Mouse (Mus musculus): ENCODE measurements around the gene Cdv3.
A peak's percentile ranks its signal among the peaks of the same experiment; 100 is the strongest.

Gene Cdv3

GRCm38 (mm10) chr9:103365290-103366247, at the start of gene Cdv3:
Gene Cdv3 (minus strand): TSS chr9:103365840.
- DNase-seq (ENCODE audit: low read depth): peak; percentile 100

DNA sequence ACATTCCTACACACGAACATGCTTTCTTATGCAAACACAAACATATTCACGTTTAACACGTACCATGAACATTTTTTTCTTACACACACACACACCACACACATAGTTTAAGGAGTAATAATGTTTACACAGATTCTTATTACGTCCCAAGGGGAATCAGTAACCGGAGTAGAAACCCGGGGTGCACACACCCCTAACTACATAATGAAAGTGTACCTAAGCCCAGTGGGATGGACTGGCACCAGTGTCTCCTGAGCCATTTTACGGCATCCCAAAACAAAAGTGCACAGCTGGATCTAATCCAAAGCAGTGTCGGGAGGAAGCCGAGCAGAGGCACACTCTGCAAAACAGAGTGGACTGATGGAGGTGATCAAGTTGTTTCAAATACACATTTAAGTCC, 47.8 kb upstream of the Cdv3 start:
- DNase-seq (ENCODE audit: low read depth): no peak

- DNase-seq (ENCODE audit: low read depth): no peak
These were observed 43.5 kb upstream of the Cdv3 start for GRCm38 (mm10) chr9:103409119-103409518.

DNA sequence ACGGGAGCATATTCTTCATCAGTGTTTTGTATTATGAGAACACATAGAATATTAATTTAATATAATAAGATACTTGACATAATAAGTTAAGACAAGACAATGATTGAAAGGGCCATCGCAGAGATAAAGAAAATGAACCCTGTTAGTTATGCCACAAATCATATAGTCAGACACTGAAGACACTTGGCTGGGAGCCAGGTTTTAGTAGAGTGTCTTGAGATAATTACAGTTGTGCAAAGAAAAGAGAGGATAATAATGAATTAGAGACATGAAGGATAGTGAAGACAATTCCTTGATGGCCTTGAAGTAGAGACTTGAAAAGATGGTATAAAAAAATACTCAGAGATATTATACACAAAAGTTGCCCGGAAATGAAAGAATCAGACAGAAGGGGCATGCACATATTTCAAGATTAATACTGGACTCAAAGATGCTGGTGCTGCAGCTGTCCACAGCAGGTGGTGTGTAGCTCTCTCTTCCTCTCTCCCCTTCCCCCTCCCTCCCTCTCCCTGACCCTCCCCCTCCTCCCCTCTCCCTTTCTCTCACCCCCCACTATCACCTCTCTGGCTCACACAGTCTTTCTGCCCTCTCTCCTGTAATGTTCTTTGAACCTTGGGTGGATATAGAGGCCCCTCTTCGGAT, 42.6 kb upstream of the Cdv3 start:
- no peak for DNase-seq (ENCODE audit: low read depth)

DNA sequence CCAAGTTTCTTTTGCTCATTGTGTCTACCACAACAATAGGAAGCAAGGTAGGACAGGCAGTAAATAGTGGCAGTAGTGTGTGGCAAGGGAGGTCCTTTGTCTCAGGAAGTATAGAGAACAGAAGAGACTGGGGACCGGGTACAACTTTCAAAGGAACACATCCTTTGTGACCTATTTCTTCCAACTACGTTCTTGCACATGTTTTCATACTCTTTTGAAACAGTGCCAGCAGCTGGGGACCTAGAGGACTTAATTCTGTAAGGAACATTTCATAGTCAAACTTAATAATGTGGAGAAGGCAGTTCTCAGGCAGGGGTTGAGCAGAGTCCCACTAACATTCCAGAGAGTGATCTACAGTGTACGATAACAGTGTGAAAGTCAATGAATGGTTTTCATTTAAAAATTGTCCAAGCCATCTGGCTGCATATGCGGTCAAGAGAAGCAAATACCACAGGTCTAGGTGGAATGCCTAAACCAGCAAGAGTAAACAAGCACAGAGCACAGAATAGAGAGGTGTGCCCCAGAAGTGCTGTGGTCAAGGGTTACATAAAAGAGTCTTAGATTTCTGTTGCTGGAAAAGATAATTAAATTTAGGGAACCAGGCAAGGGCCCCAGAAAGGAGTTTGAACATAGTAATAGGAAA, 37.8 kb upstream of the Cdv3 start:
- DNase-seq (ENCODE audit: low read depth): no peak

- DNase-seq (ENCODE audit: low read depth): no peak
These were observed 33.0 kb upstream of the Cdv3 start for GRCm38 (mm10) chr9:103398509-103399157.

- DNase-seq (ENCODE audit: low read depth): no peak
These were observed 27.6 kb upstream of the Cdv3 start for GRCm38 (mm10) chr9:103393256-103393655.

DNA sequence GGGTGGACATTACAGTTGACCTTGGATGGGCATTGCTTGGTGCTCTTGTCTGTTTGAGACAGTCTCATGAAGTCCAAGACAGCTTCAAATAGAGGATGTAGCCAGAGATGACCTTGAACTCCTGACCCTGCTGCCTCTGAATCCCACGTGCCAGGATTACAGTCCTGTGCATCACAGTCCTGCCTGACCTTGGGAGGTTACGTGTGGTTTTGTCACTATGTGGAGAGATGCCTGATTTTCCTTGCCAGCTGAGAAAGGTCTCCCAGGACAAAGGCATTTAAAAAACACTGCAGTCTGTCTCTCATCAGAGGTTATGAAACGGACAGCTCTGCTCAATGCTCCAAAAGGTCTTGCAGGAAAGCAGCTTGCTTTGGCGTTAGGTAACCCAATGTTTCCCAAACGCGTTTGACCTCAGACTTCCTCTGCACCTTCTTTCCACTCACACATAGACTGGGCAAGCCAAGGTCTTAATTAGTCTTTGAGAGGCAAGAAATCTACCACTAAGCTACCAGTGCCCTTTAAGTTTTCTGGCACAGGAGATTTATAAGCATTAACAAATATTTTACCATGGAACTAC, 26.2 kb upstream of the Cdv3 start:
- peak; percentile 27 for DNase-seq (ENCODE audit: low read depth)

DNA sequence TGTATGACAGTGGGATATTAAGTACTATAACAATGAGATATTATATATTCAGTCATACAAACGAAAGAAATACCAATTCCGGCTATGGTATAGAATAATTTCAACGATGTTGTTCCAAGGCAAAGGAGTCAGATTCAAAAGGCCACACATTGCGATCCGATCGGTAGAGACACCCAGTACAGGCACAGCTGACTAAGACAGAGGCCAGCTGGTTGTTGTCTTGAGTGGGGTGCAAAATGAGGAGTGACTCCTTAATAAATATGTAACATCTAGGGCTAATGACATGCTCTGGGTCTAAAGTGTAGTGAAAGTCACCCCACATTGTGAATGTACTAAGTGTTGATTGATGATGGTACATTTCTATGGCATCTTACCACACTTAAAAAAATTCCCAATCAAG, 23.6 kb upstream of the Cdv3 start:
- DNase-seq (ENCODE audit: low read depth): no peak

DNA sequence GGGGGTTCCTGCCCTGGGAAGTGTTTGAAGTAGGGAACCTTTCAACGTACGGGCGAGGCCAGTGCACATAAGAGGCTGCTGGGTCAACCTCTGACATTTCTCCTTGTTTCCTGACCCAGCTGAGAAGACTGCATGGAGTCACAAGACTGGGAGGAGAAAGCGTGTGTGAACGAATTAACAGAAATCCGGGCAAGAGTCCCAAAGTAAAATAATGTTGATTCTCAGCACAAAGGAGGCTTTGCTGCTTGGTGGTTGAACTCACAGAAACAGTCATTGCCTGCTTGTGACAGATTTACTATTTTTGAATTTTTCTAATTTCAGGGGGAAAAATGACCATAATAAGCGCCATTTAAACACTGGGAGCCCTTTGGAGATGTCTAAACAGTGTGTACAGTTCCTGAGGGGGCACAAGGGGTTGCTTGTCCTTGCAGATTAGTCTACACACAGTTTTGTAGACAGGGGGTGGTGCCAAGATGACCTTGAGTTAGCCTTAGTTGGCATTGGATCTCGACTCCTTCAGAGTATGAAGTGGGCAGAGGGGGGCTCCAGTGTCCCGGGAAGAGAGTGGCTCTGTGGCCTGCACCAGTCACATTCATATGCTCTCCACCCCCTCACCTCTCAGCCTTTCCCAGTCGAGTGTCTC, 21.5 kb upstream of the Cdv3 start:
- DNase-seq (ENCODE audit: low read depth): no peak

GRCm38 (mm10) chr9:103386573-103386972, 20.9 kb upstream of the Cdv3 start:
- no peak for DNase-seq (ENCODE audit: low read depth)

DNA sequence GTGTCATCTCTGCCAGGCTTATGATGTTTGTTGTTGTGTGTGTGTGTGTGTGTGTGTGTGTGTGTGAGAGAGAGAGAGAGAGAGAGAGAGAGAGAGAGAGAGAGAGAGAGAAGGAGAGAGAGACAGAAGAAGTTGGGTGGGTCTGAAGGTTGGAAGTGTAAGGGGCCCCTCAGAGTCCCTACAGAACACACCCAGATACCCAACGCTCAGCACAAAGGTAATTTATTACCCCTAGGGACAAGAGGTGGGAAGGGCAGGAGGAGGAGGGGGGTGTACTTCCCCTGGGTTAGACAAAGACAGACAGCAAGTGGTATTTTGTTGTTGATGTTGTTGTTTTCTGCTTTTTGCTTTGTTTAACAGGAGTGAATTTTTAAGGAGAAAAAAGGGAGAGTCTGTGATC, 20.0 kb upstream of the Cdv3 start:
- DNase-seq (ENCODE audit: low read depth): no peak

GRCm38 (mm10) chr9:103384141-103384796, 18.6 kb upstream of the Cdv3 start:
- no peak for DNase-seq (ENCODE audit: low read depth)

DNA sequence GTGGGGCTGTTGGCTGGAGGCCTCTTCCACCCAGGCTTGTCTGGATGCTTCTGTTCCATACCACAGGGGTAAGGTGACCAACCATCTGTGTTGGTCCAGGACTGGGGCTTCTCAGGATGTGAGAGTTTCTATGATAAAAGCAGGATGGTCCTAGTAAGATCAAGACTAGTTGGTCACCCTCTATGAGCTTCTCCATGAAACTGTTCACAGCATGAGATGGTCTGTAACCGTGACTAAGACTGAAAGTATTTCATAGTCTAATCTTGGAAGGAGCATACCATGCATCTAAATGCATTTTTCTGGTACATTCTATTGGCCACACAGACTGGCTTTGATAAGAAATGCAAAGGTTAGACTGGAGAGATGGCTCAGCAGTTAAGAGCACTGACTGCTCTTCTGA, 17.9 kb upstream of the Cdv3 start:
- DNase-seq (ENCODE audit: low read depth): no peak

DNA sequence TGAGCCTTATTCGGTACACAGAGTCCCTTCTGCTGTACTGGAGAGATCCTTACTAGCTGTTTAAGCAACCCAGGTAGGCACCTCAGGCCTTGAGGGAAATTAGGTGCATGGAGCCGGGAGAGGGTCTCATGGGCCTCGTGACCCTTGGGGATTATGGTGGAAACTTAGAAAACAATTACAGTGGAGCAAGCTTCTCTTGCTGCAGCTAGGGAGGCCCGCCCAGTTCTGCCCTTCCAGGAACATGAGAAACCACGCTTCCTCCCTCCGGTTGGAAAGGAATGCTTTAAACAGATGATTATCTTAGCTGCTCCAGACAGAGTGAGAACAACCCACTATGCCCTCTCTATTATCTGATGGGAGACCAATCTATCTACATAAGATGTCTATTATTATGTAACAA, 17.3 kb upstream of the Cdv3 start:
- DNase-seq (ENCODE audit: low read depth): peak; percentile 53

DNA sequence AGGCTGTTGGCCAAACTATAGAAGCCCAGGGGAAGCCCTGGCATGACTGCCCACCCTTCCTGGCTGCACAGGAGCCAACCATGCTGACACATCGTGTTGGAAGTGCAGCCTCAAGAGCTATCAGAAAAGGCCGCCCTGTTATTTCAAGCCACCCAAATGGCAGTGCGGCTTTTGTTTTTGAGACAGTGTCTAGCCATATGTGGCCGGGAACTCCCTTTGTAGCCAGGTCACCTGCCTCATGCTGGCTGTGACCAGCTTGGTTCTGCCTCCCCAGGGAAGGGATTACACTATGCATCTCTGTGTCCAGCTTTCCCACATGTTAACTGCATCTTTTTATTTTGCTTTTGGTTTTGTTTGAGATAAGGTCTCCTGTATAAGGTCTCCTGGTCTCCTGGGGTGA, 14.9 kb upstream of the Cdv3 start:
- DNase-seq (ENCODE audit: low read depth): no peak

DNA sequence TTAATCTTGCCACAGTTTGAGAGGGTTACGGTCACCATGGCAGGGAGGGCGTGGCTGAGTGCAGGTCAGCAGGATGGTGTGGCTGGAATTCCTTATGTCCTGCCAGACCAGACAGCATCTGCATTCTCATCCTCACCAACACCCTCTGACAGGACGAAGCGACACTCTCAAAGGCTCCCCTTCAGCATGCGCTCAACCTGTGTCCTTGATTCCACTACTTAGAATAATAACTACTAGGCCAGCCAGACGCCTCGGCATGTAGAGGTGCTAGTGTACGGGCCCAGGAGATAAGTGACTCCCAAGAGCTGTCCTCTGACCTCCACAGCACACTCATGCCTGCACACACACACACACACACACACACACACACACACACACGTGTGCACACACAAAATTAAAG, 13.6 kb upstream of the Cdv3 start:
- DNase-seq (ENCODE audit: low read depth): no peak

DNA sequence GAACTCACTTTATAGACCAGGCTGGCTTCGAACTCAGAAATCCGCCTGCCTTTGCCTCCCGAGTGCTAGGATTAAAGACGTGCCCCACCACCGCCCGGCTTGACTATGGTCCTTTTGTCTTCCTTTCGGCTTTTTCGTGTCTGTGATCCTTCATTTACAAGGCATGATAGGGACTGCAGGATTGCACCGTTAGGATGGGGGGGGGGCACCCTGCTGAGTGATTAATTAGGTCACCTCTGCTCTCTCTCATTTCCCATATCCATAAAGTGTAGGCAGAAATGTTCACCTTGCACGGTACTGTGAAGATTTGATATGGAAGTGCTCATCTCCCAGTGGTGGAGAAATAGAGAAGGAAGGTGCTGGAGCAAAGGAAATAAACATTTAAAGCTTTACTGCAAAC, 13.0 kb upstream of the Cdv3 start:
- no peak for DNase-seq (ENCODE audit: low read depth)

DNA sequence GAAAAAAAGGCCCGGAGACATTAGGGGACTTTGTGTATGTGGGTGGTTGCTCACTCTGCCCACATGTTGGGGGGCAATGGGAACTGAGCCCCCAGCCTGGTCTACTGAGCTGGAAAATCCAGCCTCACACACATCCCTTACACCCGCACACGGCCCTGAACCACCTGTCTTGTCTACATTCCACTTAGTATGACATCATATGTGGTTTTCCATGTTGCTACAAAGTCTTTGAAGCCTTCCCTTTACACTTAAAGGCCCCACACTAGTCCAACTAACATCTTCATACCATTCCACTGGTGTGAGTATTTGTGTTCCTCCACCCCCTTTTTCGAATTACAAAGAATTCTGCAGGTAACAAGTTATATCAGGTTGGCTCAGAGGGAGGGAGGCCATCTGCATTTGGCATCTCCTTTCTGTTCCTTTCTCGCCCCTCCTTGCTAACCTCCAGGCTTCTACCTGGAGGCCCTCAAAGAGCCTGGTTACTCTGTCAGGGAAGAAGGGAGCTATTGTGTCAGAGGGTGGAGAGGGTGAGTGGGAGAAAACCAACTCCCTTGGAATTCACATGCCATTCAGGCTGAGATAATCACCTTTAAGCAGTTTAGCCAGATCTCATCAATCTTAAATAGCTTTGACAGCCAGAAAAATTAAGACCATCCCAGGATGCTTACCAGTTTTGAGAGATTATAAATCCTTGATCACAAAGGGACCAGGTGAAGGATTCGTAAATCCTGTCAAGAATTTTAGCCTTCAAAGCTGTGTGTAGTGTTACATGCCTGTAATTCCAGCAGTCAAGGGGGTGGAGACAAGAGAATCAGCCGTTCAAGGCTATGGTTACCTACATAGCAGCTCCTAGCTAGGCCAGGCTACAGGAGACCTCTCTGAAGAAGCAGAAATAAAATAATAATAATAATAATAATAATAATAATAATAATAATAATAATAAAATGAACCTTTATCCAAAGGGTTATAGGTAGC, 11.0 kb upstream of the Cdv3 start:
- no peak for DNase-seq (ENCODE audit: low read depth)
